Mouse (Mus musculus) layer of hippocampus, postnatal 36 days (tissue): Measurements from ENCODE around the gene Lmod2. TPM values are rescaled to one million over a fixed set of nuclear protein-coding genes. Genes with fewer than 3 reads are reported as not detected.

Experiments used
- DNase-seq, 2 experiments: peaks; one replicate each; pipeline ENCODE4 v3.0.0; 2022
- total RNA-seq, 2 experiments: library from RNA; stranded (reverse); gene quantifications; 2 replicates each; pipeline ENCODE4 v1.2.3; 2021

Lmod2 gene
- total RNA-seq, 2 experiments from 2014 or later: not detected

- no peak for DNase-seq
These were observed 5.4 kb downstream of the Lmod2 start for GRCm38 (mm10) chr6:24602993-24603392.

GRCm38 (mm10) chr6:24604289-24604688, 6.7 kb downstream of the Lmod2 start:
- DNase-seq: no peak

GRCm38 (mm10) chr6:24605631-24606030, 8.1 kb downstream of the Lmod2 start:
- no peak for DNase-seq

- DNase-seq: no peak
These were observed 8.9 kb downstream of the Lmod2 start for GRCm38 (mm10) chr6:24606512-24606911.

GRCm38 (mm10) chr6:24607531-24607930, 10.0 kb downstream of the Lmod2 start:
- no peak for DNase-seq

- no peak for DNase-seq
These were observed 10.6 kb downstream of the Lmod2 start for GRCm38 (mm10) chr6:24608129-24608528.

- DNase-seq: no peak
These were observed 11.1 kb downstream of the Lmod2 start for GRCm38 (mm10) chr6:24608682-24609081.

GRCm38 (mm10) chr6:24609531-24609930, 12.0 kb downstream of the Lmod2 start:
- no peak for DNase-seq

GRCm38 (mm10) chr6:24610358-24610757, 12.8 kb downstream of the Lmod2 start:
- no peak for DNase-seq

GRCm38 (mm10) chr6:24612074-24612755, 14.7 kb downstream of the Lmod2 start:
- no peak for DNase-seq

- no peak for DNase-seq
These were observed 15.8 kb downstream of the Lmod2 start for GRCm38 (mm10) chr6:24613346-24613745.

GRCm38 (mm10) chr6:24613918-24614317, 16.4 kb downstream of the Lmod2 start:
- DNase-seq: no peak

GRCm38 (mm10) chr6:24616746-24617145, 19.2 kb downstream of the Lmod2 start:
- DNase-seq: no peak

- no peak for DNase-seq
These were observed 21.9 kb downstream of the Lmod2 start for GRCm38 (mm10) chr6:24619285-24620045.

GRCm38 (mm10) chr6:24620936-24621335, 23.4 kb downstream of the Lmod2 start:
- DNase-seq: no peak

- DNase-seq: no peak
These were observed 24.5 kb downstream of the Lmod2 start for GRCm38 (mm10) chr6:24622098-24622497.

- DNase-seq: no peak
These were observed 30.0 kb downstream of the Lmod2 start for GRCm38 (mm10) chr6:24627586-24628030.

- DNase-seq: no peak
These were observed 30.9 kb downstream of the Lmod2 start for GRCm38 (mm10) chr6:24628499-24628898.

GRCm38 (mm10) chr6:24632061-24632460, 34.5 kb downstream of the Lmod2 start:
- no peak for DNase-seq

- no peak for DNase-seq
These were observed 36.5 kb downstream of the Lmod2 start for GRCm38 (mm10) chr6:24634065-24634464.

GRCm38 (mm10) chr6:24635814-24636213, 38.3 kb downstream of the Lmod2 start:
- DNase-seq: no peak

- no peak for DNase-seq
These were observed 43.7 kb downstream of the Lmod2 start for GRCm38 (mm10) chr6:24641286-24641685.

GRCm38 (mm10) chr6:24642161-24642560, 44.6 kb downstream of the Lmod2 start:
- no peak for DNase-seq

- DNase-seq: no peak
These were observed 45.4 kb downstream of the Lmod2 start for GRCm38 (mm10) chr6:24642960-24643359.
